Mouse (Mus musculus) urinary bladder, postnatal 4 days (tissue): ENCODE results near the gene Srcin1.

Experiments
- DNase-seq, 2 experiments: peaks; one replicate each; pipeline ENCODE4 v3.0.0; 2021 to 2022; ENCODE audit warnings: low spot score in 2 of 2

Gene Srcin1

DNA sequence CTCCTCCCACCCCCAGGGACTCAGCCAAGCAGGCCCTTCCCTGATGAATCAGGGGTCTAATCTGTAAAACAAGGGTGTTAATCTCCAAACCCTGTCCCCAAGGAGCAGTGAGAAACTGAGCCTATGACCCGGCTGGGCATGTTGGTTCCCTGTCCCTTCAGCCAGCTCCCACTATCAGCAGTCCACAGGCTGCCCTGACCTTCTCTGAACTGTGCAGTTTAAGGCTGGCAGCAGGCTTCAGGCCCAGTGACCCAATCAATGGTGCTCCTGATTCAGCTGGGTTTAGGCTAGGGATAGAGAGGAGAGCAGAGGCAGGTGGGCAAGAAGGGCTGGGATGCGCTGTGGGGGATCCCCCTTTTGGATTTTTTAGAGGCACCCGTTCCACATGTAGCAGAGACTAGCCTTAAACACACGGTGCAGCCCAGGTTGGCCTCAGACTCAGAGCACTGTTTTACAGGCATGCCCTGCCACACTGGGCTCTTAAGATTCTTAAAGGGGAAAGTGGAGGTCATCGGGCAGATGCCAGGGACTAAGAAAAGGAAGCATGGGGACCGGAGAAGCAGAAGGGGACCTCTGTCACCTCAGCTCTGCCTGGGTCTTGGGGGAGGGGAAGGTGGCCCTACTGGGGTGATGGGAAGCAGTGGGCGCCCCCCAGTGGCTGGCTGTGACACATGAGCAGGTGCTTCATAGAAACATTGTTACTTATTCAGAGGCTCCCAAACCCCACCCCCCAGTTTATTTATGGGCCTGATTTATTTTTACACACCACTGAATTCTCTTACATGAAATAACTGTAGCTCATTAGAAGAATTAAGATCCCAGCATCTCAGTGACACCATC, 19.2 kb downstream of the Srcin1 start:
- DNase-seq, result no peak

DNA sequence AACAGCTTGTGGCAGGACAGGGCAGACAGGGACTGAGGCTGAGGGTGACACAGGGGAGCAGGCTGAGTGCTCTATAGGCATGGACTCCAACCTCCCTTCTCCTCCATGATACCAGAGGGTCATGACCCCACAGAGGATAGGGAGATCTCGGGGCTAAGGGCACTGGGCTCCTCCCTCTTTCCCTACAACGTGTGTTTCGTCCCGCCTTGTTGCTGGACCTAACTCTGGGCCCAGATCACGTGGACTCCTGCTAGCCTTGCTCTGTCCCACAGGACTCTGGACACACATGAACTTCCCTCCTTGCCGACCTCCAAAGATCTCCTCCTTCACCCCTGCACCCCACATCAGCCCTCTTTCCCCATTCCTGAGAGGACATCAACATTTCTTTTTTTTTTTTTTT, 20.8 kb downstream of the Srcin1 start:
- DNase-seq, result no peak

DNA sequence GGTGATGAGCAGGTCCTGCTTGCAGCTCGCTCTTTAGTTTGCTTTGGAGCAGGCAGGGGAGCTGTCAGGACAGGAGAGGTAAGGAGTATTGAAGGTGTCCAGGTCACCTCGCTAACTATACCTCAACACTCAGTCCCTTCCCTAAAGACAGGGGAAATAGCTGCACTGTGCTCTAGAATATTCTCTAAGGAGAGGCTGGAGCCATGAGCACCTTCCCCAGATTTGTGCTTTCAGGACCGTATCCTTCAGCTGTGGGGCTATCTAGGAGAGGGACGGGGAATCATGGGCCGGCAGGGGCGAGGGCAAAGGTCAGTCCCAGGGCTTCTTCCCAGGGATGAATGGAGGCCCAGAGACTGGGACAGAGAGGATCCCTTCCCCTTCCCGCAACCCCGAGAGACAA, 23.8 kb downstream of the Srcin1 start:
- DNase-seq, result no peak

DNA sequence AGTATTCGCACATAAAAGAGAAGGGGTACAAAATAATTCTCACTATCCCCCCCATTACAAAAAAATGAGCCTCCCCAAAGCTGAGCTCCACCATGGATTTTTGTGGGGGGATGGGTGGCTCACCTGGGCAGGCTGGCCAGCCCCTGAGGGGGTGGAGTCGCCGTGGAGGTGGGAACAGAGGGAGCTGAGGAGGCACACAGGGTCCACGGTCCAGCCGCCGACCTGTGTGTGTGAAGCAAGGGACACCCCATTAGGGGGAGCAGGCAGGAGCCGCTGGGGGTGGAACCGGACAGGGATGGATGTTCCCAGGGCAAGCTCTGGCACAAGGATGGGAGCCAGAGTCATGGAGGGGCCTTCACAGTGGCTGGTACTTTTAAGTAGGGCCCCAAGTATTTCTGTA, 27.2 kb downstream of the Srcin1 start:
- DNase-seq, result no peak

DNA sequence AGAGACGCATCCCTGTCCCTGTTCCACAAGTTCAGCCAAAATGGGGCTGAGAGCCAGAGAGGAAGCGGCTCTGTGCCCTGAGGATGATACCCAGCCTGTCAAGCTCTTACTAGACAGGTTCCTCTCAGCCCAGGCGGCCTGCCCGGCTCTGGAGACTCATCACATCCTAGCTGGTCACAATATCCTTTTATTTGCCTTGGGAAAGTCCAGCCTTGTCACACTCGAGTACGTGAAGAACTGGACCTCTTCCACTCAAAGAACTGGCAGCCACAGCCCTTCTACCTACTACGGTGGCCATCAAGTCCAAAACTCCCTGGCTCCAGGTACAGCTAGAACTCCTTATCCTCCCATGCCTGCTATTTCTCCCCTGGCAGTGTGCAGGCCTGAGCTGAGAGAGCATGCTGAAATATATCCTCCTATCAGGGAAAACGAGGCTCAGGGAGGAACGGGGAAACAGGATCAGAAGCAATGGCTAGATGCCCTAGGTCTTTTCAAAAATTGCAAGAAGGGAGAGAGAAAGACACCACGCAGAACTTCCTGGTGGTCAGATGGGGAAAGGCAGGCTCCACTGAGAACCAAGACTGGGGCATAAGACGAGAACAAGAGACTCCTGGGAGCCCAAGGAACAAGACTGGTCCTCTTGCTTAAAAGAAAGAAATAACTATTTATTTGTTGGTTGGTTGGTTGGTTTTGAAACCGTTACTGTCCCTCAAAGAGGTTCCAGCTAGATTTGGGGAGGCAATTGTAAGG, 27.9 kb downstream of the Srcin1 start:
- DNase-seq, result no peak

DNA sequence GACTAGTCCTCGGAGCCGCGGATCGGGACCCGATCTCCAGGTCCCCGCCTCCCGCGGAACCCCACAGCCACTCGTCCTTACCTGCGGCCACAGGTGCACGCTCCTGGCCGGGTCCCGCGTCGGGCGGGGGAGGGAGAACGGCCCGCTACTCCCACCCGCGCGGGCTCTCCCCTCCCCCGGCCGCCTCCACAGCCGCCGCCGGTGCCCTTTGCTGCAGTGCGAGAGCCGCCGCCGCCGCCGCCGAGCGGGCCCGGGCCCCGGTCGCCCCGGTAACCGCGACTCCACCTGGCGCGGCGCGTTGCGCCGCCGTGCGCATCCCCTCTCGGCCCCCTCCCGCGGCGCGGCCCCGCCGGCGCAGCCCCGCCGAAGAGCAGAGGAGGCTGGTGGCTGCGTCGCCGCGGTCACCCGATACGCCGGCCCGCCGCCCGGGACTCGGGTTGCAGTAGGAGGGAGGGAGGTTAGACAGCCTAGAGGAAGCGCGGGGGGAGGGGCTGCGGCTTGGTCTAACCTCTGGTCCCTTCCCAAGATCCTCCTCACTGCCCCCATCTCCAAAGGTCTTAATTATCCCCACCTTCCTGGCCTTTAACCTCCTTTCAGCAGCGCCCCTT, 29.1 kb downstream of the Srcin1 start:
- DNase-seq, result no peak

DNA sequence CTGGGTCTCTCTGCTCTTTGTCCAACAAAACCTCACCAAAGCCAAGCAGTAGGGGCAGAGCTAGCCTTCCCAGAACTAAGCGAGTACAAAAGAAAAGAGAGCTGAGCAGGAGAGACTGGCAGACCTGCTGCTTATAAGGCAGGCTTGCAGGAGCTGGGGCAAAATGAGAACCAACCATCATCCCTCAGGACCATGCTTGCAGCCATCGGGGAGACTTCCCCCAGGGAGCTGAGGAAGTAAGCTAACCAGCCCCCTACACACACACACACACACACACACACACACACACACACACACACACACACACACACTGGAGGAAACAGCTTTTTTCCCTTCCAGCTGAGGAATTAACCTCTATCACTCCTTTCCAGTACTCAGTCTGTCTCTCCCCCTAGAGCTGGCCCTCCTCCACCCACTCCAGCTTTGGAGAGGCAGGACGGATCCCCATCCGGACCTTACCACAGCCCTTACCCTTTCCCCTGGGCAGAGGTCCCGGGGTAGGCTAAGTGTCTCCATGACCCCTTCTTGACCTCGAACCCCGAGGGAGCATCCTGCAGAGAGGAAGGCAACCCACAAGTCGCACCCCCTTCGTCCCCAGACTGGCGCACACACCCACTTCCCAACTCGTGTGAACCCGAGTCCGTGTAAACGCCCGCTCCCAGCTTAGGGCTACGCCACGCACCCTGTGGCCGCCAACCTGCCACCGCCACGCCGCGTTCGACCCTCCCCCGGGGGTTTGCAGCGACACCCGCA, 30.0 kb downstream of the Srcin1 start:
- no peak for DNase-seq

DNA sequence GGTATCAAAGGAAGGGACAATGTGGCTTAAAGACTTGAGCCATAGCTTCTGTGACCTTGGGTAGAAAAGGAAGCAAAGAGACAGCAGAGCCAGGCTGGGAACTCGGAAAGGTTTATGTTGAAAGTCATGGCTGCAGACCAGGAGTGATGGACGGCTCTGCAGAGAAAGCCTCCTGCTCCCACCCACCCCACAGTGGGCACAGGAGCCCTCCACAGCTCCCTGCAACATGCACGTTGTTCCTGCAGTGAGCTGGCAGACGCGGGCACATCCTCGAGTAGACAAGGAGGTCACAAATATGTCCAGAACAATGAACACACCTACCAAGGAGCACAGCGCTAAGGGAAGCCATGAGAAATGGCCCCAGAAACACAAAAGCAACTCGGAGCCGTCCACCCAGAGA, 32.1 kb downstream of the Srcin1 start:
- DNase-seq, result no peak

DNA sequence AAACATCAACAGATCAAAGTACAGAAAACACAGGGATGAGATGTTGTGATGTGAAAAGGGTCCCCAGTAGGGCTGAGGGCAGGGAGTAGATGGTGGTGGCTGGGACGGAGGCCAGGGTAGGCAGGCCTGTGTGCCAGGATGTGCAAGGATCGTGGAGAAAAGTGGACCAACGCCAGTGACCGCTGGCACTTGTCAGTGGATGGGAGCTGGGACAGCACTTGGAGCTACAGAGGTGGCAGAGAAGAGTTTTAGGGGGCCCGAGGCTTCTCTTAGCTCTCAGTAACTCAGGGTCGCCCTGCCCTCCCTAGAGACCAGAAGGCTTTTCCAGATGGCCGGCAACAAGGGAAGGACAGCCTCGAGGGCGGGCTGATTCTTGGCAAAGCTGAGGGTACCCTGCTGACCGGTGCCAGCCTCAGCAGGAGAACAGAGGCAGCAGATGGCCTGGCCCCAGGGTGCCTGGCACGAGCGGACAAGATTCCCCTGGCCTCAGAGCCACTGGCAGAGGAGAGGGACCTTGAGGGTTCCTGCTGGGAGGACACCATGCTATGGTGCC, 32.7 kb downstream of the Srcin1 start:
- no peak for DNase-seq

DNA sequence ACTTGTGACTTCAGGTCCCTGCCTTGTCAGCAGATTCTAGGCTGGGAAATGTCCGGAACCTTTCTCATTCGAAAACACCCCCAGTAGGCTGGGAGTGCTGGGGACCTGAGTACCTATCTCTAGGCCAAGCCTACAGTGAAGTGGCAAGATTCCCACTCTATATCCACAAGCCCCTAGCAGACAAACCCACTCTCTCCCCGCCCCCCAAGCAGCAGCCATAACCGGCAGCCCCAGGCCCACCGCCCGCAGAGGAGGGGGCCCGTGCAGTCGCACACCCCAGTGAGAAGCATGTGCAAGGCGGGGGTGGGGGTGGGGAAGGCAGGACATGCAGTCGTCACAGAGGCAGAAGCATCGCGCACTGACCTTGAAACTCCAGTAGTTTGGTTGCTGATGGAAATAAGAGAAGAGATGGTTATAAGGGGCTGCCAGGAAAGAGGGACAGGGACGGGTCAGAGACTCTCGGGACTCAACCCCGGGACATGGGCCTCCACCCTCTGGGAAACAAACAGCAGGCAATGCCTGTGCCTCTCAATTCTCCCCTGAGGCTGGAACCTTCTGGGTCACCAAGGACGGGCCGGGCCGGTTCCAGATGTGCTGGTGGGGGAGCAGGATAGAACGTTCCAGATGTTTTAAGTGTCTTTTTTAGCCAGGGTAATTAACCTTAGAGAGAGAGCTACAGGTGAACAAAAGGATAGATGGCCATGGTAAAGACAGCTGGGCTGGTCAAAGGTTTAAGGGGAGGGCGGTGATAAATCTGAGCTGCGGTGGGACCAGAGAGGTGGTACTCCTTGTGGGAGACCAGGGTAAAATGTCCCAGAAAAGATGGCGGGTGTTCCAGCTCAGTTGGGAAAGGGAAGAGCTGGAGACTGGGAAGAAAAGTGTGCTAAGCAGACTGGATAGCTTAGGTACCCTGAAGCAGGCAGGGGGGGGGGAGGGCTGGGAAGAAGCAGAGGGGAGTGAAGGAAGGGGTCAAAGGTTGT, 33.5 kb downstream of the Srcin1 start:
- no peak for DNase-seq

DNA sequence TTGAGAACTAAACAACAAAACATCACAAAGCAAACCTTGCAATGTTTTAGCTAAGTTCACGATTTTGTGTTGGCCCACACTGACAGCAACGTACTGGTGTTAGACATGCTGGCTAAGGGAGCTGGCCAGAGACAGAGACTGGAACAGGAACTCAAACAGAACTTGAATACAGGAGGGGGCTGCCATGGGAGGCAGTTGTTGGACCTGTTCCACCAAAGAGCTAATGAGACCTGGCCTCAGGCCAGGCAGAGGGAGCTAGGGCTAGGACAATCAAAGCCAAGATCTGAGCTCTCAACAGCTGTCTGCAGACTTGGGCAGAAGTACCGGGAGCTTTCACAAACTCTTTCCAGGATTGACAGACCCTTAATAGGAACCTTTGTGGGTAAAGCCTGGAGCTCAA, 35.4 kb downstream of the Srcin1 start:
- DNase-seq, result no peak

DNA sequence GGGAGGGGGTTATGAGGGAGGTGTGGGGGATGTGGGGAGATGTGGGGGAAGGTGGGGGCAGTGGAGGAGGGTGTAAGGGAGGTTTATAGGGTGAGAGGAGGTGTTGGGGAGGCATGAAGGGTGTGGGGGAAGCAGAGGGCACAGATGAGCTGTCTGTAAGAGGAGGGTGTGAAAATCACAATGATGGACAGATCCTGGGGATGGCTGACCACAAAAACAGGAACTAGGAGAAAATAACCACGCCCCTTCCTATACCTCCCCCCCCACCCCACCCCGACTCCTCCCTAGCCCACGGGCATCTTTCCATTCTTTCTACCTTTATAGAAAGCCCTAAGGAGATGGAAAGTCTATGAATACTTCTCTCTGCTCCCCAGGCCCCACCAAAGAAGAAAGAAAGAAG, 35.9 kb downstream of the Srcin1 start:
- DNase-seq, result no peak

DNA sequence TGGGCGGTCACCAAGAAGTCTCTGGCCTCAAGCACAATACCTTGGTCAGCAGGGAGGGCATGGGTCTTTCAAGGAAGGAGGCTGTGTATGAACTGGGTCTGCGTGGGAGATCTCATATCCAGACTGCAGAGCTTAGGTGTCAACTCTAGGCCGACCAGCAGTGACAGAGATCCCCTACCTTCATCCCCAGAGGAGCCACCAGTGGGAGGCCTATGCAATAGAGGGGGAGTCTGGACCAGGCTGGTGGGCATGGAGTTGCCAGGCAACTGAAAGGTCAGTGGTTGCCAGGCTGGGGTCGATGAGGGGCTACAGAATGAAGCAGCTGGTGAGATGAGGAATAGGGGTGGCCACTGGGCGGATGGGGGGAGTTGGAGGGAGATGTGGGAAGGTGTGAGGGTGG, 36.4 kb downstream of the Srcin1 start:
- no peak for DNase-seq

DNA sequence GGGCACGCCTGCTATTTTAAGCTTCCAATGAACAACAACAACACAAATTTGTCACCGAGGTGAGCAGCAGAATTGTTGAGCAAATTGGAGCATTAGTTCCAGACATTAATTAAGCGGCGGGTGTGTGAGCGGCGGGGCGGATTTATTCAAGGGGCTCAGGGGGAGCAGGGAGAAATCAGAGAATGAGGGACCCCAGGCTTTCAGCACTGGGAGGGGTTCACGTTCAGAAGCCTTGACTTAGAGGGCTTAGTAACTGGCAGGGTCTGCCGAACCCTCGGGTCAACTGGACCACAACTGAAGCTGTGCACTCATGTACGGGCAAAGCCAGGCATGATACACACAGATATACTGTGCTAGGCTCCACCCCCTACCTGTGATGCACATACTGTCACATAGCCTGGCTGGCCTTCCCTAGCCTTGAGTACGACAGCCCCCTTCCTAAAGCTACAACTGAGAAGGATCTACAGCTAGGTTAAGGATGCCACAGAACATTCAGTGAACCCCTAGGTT, 38.4 kb downstream of the Srcin1 start:
- DNase-seq, result no peak

DNA sequence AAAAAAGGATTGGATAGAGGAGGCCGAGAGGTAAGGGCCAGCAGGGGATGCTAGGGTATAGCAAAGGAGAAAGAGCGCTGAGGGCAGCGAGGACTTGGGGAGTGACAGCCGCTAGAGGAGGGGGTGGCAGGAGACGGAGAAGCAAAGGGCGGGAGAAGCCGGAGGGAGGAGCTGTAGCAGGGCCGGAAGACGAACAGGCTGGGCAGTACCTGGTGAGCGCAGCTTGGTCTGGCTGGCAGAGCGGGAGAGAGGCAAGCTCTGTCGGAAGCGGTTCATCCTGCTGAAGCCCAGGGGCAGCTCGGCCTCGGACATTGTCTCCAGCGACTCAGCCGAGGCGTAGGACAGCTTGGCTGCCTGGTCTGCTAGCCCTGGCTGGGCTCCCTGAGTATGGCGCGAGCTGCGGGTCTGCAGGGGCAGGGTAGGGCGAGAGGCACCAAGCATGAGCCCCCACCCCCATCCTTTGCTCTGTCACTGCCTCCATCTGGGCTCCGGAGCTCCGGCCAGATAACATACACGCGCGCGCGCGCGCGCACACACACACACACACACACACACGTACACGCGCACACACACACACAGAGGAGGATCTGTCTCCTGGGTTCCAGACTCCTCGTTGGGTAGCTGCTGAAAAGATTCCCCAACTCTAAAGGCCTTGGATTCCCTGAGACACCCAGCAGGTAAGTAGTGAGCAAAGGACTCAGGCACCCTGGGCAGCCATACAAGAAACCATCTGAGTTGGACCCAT, 39.0 kb downstream of the Srcin1 start:
- no peak for DNase-seq

DNA sequence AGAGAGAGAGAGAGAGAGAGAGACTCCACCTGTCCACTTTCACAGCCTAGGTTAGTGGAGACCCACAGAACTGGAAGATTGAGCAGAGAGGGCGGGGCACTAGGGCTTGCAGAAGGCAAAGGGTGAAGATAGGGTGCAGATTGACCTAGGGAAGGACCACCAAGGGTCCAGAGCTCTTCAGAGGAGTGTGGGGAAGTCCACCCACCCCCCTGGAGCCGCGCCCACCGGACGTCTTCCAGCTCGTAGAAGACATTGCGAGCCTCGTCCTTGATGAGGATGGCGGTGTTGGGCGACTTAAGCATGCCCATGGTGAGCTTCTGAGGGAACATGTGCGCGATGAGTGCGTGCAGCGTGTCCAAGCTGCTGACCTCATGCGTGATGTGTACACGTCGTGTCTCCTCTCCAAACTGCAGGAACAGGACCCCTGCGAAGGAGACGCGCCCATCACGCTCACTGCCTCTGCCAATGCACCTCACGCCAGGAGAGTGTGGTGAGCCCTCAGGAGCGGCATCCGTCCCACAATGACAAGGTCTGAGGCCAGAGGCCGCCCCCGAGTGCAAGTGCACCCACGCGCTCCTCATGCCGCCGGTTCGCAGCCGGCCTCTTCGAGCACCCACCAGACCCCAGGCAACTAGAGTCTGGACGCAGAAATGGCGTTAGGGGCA, 39.8 kb downstream of the Srcin1 start:
- DNase-seq, result no peak

DNA sequence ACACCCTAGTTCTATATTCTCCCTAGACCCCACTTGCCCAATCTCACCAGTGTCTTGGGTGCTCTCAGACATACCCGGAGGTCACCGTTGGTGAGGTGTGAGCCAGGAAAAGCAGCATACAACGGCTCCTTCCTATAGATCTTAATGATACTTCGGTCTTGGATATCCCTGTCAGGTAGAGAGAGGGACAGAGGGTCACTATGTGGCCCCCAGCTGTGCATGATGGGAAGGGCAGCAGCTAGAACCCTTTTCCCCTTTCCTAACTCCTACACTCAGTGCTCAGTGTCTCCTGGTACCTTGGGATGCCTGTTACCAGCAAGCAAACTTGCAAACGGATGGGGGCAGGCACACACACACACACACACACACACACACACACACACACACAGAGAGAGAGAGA, 40.3 kb downstream of the Srcin1 start:
- DNase-seq, result no peak

DNA sequence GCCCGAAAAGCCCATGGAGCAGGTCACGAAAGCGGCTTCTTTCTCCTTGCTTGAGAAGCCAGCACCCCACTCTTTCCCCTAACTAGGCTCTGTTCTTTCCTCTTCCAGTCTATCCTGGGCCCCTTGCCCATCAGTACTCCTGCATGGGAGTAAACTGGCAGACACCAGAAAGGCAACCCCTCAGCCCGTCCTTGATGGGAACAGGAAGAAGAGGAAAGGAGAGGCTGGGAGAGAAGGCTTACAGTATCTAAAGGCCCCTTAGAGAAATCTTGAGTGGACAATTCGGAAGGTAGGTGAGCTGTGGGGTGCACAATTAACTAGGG, 40.7 kb downstream of the Srcin1 start:
- no peak for DNase-seq
